Mouse (Mus musculus) layer of hippocampus, adult 9-11 months (tissue): ENCODE results near the gene Cacnb1.

Experiments
- DNase-seq: peaks from one replicate; pipeline ENCODE4 v3.0.0; 2022

The Cacnb1 gene

DNA sequence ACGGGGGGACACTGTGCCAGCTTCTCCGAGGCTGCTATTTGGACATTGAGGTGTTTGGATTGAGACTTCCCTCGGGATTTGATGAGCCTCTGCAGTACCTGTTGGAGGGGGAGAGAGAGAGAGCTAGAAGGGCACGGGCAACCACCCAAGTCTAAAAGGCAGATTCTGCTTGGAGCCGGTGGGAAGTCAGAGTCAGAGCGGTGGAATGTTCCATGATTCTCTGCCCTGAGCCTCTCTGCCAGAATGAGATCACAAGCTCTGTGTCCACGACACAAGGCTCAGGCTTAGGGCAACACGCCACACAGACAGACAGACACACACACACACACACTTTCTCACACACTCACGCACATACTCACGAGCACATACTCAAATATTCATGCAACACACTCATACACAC is 17.1 kb downstream of the Cacnb1 start:
- no peak for DNase-seq

DNA sequence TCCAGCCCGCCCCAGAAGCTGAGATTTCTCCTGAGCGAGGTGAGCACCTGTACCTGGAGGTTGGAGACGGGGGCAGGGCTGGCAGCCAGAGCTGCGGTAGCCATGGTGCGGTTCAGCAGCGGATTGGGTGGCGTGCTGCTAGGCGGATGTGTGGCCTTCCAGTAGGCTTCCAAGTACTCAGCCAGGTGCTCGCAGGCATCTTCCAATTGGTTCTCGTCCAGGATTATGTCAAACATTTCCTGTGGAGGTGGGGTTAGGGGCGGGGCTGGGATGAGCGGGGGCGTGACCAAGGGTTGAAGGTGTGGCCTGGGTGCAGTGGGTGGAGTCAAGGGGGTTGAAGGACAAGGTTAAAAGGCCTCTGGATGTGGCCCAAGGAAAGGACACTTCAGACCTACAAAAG is 17.8 kb downstream of the Cacnb1 start:
- no peak for DNase-seq

DNA sequence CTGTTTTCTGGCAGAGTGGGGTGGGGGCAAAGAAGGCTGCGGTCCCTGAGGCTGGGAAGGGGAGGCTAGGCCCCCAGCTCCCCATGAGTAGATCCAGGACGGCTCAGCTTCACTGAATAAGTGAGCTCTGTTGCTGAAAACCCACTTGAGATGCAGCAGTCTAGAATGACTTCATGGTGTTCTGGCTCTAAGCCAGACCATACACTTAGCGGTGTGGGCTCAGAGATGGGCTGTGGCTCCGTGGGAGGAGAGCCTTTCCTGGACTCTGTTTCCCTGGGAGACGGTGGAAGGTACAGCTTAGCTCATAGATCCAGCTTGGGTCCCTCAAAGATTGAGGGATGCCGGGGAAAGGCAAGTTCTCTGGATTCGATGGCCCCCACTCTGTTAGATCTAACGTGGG is 18.7 kb downstream of the Cacnb1 start:
- no peak for DNase-seq

DNA sequence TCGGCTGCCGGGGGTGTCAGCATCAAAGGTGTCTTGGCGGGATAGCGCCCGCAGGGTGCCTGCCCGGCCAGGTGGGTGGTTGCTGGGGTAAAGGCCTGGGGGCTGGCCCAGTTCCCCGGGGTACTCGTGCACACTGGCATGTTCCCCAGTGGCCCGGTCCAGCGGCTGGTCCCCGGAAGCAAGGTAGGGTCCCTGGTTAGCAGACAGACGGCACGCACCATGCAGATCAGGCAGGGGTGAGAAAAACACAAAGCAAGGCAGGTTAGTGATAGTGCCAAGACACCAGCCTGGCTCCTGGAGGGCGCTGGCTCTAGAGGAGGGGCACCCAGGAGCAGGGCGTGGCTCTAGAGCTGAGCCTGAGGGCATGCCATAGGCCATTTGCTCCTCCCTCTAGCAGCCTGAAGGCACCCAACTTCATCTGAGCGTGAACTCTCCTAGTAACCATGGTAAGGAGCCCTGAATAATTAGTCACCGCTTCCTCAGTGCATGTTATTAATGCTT is 19.6 kb downstream of the Cacnb1 start:
- DNase-seq = no peak

DNA sequence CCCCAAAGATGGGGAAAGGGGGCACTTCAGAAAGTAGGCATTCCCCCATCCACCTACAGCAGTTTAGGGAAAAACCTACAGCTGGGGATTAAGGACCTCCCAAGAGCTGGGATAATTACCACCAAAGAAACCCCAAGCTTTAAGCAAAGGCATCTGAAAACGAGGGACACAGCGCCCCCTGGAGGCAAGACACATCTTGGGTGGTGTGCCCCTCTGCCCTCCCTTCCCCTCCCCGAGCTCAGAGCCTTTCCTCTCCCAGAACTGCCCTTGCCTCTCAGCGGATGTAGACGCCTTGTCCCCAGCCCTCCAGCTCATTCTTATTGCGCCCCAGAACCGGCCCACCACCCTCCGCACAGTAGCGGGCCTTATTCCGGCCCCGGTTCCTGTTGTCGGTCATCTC is 20.2 kb downstream of the Cacnb1 start:
- no peak for DNase-seq

DNA sequence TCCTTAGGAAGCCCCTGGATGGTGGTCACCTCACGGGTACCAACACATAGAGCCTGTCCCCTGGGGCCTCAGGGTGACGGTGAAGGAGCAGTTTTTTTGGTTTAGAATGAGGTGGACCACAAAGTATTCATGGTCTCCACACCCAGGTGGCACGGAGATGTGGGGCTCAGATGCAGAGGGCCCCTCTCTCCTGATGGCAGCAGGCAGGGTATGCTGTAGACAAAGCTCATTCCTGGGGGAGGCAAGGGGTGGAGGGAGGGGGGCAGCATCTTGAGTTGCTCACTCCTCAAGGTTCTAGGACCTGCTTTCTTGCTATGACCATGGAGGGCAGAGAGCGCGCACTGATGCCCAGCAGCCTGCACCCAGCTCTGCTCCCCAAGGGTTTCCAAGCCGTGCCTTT is 20.8 kb downstream of the Cacnb1 start:
- DNase-seq = no peak

DNA sequence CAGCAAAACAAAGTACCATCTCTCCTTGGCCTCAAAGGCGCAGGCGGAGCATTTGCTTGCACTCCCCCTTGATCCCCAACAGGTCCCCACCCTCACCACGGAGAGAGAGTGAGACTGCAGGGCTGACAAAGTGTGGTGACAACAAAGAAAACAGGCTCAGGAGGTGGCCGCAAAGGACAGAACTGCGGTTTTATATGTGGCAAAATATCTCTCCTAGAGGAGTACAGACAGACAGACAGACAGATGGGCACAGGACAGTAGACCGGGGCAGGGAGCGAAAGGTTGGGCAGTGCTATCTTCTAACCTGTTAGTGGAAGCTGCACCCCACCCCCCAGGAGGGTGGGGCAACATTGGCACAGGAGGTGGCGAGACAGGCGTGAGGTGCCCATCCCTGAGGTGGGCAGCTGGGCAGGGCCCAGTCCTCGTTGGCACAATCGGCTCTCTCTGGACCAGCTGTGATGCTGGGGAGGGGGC is 21.4 kb downstream of the Cacnb1 start:
- no peak for DNase-seq

DNA sequence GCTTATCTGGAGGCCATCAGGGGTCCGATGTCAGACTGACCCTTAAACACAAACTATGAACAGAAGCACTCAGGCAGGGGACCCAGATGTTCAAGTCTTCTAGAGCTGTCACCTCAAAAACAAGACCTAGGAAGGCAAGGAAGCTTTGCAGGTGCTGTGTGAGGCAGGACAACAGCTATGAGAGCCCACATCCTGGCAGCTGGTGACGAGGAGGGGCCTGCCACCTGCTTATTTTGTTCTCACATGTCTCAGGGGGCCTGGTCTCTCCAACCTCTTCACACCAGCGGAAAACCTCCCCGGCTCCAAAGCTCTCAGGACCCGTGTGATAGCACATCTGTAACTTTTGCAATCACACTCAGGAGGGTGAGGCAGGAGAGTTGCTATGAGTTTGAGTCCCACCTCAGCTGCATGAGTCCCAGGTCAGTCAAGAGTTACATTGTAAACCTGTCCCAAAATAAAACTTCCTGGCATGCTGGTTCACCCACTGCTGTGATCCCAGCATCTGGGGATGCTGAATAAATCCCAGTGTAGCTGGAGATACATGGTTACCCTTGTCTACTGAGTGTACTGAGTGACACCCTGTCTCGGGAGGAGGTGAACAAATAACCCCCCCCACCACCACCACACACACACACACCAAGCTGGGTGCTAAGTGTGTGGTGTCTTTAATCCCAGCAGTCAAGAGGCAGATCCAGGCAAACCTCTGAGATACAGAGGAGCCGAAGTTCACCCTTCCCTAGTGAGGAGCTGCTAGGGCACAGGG is 22.3 kb downstream of the Cacnb1 start:
- no peak for DNase-seq

DNA sequence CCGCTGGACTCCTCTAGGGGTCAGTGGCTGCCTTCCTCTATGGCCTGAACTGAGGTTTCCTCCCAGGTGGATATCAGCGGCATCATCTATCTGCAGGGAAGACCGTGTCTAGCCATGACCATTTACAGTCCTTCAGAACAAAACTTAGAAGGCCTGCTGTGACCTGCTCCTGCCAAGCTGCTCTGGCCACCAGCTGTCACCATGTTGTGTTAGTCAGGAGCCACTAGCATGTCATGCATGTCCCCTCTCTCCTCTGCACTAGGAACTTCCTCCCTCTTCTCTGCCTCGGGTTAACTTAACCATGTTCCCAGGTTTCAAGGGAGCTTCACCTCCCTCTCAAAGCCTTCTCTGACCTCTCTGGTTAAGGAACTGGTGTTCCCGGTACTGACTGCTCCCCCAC is 23.1 kb downstream of the Cacnb1 start:
- DNase-seq = no peak

DNA sequence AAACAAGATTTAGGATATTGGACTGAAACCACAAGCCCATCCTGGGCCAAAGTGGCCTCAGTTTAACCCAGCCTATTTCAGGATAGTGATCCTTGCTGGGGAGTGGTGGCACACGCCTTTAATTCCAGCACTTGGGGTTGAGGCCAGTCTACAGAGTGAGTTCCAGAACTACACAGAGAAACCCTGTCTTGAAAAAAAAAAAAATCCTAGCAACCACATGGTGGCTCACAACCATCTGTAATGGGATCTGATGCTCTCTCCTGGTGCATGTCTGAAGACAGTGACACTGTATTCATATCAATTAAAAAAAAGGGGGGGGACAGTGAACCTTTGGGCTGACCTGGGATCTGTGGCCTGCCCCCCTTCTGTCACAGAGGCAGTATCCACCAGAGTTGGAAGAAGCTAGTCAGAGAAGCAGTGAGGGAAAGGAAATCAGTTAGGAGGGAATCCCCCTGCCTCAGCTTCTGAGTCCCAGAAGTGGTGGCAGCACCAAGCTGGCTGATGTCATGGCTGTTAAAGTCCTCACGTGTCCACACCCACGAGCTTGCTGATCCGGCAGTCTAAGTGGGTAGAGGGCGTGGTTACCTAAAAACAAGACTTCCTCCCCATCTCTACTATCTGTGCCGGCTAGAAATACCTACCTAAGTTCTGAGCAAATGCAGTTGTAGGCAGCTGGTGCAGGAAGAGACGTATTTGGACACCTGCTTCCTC is 23.8 kb downstream of the Cacnb1 start:
- no peak for DNase-seq

DNA sequence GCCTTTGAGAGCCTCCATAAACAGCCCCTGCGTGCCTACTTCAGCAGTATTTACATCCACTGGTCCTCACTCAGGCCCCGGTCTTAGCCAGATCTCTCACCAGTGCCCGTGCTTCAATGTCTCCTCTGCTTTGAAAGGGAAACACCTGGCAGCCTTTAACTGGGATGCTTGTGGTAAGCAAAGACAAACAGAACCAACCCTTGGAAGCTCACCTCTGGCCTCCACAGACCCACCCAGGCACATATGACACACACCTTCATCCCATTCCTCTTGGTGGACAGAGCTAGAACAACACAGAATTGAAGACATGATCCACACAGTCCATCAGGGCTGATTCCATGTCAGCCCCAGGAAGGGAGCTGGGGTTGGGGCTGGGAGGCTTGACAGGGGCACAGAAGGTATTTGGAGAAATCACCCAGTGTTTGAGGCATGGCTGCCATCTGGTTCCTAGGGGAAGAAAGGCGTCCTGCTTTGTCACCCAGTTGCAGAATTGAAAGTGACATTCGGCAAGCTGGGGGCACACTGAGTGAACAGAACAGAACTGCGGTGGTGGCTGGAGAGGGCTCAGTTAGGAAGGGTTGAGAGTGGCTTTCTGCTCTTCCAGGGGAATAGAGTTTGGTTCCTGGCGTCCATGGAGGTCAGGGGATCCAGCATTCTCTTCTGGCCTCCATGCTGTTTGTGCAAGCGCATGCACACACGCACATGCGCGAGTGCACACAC is 24.6 kb downstream of the Cacnb1 start:
- DNase-seq = no peak

DNA sequence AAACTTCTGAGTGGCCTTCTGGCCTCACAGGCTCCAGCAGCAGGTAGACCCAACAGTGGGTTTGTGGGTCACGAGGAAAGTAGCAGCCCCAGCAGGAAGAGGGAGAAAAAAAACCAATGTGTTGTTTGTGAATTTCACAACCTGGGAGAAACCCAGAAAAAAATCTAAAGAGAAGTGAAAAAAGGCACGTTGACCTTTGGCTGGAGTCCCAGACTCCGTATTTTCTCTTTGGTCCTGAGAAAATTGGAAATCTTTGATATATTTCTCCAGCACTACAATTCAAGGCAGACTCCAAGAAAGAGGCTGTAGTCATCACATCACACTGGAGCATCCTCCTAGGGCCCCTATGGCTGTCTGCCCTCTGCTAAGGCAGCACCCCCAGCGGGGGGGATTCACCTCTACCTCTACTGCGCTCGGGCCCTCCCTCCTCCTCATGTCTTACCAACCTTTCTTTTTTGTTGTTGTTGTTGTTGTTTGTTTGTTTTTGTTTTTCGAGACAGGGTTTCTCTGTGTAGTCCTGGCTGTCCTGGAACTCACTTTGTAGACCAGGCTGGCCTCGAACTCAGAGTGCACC is 25.4 kb downstream of the Cacnb1 start:
- DNase-seq = no peak

DNA sequence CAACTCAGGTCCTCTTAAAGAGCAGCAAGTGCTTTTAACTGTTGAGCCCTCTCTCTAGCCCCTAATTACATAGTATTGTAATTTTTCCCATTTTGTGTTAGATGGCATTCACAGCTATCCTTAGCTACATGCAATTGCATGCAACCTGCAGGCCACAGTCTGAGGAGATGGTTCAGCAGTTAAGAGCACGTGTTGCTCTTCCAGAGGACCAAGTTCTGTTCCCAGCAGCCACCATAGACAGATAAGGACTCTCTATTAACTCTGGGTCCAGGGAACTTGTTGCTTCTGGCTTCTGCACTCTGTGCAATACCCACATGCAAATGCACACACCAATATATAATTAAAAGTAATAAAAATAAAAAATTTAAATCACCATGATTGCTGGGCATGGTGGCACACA is 26.1 kb downstream of the Cacnb1 start:
- no peak for DNase-seq

DNA sequence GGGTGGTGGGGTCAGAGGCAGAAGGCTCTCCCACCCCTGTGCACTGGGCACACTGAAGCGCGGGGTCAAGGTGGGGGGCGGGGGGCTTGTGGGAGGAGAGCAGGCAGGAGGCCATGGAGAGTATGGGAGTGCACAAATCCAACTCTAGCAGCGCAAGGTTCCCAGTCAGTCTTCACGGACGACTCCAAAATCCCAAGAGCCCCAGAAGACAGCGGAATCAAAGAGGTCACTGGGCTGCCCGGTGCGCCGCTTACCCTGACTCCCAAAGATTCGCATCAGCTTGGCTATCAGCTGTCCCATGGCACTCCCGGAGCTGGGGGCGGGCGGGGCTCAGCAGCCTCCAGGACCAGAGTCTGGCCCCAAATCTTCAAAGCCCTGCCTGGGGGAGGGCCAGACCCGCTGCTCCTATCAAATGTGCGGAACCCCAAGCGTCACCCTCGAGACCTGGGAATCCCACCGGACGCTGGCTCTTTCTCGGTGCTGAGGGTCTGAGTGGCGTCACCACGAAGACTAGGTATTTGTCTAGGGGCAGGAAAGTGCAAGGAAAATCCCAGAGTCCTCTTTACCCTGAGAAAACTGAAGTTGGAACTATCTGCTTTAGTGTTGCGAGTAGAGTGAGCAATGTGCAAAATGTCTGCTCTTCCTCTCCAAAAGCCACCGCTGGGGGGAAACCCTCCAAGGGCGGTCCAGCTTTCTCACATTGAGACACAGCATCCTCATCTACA is 27.1 kb downstream of the Cacnb1 start, which contains the start of gene Arl5c:
TSS of gene Arl5c (minus strand) at position 618 of the 725 bp plus-strand sequence.
- no peak for DNase-seq

DNA sequence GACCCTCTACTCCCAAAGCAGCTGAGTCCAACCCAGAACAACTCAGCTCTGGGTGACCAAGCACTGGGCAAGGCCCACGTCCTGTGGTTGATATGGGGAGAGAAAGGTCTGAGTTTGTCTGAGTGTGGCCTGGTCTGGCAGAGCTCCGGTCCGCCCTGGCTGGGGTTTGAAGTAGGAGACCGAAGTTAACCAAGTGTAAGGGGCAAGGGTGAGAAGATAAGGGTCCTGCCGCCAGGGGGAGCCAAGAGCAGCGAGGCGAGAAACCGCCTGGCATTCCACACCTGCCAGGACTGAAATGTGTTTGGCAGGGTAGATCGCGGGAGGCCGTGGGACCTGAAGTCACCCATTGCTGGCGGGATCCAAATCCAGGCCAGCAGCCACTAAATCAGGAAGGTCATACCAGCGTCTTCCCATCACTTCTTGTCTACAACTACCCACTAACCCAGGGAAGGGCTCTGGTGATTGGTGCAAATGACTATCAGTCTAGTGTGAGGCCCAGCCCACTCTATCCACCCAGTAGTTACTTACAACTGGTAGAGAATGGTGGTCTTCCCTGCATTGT is 28.2 kb downstream of the Cacnb1 start:
- DNase-seq = no peak

DNA sequence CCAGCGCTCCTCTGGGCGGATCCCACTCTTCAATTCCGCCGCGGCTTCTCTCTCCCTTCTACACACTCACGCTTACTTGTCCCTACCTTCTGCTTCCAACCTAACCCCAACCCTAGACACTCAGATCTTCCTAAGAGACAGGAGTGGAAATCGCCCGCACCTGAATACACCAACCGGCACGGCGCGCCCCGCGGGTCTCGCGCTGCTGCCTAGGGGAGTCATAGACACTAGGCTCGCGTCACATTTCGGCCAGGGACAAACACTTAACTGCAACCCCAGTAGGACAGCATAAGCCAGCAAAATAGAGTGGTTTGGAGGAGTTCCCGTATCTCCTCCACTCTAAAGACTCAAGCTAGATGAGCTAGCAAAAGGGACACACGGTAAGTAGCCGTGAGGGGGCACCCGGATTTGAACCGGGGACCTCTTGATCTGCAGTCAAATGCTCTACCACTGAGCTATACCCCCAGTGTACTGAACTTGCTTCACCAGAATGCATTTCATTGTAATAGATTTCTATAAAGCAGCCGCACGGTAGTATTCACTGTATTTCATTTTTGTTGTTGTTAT is 34.2 kb downstream of the Cacnb1 start:
- DNase-seq = peak; percentile 89

DNA sequence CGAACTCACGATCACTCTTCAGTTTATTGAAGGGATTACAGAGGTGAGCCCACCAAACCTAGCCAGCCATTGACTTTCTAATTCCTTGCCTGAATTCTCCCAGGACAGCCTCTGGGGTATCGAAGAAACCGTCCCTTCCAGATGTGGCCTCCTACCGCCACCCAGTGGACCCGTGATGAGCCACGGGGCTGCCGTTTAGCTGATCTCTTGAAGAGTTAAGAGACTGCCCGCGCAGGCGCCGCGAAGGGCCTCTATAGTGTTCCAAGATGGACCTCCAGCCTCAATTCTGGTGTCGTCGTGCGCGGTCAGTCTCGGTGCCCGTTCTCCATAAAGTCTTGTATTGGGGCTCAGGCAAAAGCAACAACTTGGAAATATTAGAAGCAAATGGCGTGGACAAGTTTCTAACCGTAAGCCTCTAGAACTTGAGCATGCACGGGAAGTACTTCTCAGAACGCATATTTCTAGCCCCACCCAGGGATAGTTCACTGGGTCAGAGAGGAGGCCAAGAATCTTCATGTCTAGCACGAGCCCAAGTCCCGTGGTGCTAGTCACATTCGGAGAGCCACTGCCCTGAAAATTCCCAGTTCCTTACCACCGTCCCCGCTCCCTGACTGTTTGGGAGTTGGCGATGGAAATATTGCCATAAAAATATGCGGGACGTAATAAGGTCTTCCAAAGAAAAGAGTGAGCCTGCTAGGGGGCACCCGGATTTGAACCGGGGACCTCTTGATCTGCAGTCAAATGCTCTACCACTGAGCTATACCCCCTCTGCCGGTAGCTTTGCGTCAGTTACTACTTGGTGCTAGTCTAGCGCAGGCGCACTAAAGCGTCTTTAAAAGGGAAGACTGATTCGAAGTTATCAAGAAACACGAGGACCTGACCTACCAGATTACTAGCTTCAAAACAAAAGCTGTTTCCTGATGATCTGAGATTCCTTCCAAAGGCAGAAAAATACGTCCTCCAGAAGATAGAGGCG is 35.0 kb downstream of the Cacnb1 start:
- peak; percentile 94 for DNase-seq

DNA sequence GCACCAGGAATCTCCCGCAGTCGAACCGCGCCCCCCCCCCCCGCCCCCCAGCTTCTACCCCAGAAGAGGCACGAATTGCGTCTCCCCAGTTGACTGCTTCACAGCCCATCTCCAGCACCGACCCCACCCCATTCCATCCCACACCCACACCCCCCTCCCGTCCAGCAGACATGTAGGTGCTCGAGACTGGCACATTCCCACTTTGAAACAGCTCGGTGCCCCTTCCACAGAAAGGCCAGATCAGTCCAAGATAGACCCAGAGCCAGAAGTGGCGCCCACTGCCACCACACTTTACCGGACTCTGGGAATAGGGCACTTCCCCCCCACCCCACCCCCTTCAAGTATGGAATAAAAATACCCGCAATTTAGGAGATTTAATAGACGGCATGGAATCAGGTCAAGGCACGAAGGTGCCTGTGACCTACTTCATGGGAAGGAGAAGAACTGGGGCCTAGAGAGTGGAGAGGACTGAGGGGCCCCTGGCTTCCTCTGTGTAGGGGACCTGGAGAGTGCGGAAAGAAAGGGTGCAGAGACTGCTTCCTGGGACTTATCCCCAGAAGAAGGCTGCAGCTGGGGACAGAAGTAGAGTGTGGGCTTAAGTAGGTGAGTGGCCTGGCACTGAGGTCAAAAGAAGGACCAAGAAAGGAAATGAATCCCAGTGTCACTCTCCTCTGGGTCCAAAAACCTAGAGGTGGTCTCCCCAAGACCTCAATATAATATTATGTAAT is 35.9 kb downstream of the Cacnb1 start:
- no peak for DNase-seq

DNA sequence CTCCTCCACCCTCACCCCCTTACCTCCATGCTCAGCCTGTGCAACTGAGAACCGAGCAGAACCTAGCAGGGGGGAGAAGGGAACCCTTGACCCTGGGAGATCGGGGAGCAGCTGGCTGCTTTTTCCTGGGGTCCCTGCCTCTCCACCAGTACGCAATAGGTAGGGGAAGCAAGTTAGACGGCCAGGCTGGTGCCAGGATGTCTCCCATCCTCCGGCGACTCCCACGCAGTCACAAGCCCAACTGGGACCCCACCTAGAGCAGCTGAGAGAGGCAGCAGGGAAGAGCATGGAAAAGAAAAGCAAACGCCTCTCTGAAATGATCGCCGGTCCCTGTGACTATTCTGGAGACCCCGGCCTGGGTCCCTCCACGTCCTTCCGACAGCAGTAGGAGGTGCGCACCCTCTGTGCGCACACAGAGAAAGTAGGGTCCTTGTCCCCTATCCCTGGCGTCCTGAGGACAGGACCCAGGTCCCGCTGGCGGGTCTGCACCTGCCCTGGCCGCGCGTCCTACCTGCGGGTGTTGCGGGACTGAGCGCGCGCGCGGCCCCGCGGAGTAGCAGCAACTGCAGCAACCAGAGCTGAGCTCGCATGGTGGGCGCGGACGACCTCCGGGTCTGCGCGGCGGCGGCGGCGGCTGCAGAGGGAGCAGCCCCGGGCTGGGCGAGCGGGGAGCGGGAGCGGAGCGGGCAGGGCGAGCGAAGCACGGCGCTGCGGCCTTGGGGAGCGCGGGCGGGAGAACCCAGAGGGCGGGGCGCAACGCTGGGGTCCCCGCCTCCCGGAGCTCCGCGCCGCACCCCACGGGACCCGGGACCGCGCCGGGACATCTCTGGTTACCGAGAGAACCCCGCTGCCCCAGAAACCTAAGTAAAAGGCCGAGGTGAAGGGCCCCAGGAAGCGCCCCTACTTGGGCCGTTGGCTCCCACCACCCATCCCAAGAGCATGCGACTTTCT is 36.8 kb downstream of the Cacnb1 start, which contains the start of gene Plxdc1:
TSS of gene Plxdc1 (minus strand) at position 718 of the 951 bp plus-strand sequence.
- no peak for DNase-seq
